ENCODE assay signal across 8 mouse cellular contexts in genomic region chr16:17200121-17200952, GRCm38 (mm10). TPM values are rescaled to one million over a fixed set of nuclear protein-coding genes. Genes with fewer than 3 reads are reported as not detected.
DNase-seq lines count a peak whose midpoint lies in the region; ATAC-seq and TF ChIP-seq lines count a peak whose summit lies in the region.

No protein-coding gene starts in this region.

- TF ChIP-seq POLR2A in small intestine, adult 2 months (IDR thresholded peaks at IDR 0.05; ENCODE audit: low read depth, low read length): no peak

- peak overlapping the region; percentile 63 for H3K4me2 ChIP-seq in kidney, embryonic 14.5 days (replicated peaks; ENCODE audit: low read depth, low read length)
- H3K4me2 ChIP-seq in limb, embryonic 15.5 days: peak overlapping the region; percentile 61

- DNase-seq in kidney, postnatal 14 days: no peak
- DNase-seq in G1E (ENCODE audit: low spot score): no peak
- DNase-seq in forebrain, embryonic 10.5 days (ENCODE audit: extremely low spot score, low spot score): no peak
- no peak for DNase-seq in urinary bladder, postnatal 4 days (ENCODE audit: low spot score in 2 of 2)
- no peak for DNase-seq in gastrocnemius, adult 18-20 months (ENCODE audit: low spot score)

- no peak overlapping the region for H3K27ac ChIP-seq in kidney, embryonic 14.5 days (ENCODE audit: low read depth, low read length)
- peak overlapping the region; percentile 98 for H3K27ac ChIP-seq in forebrain, embryonic 10.5 days
- peak overlapping the region; percentile 84 for H3K27ac ChIP-seq in limb, embryonic 15.5 days
- peak overlapping the region; percentile 63 for H3K27ac ChIP-seq in small intestine, adult 2 months (ENCODE audit: insufficient read depth, low read depth, low read length)

- 5% methylated on average over 24 of the region's 24 CpGs for WGBS in kidney, embryonic 14.5 days
- 9% methylated on average over 24 of the region's 24 CpGs for WGBS in forebrain, embryonic 10.5 days
- WGBS in limb, embryonic 15.5 days: 5% methylated on average over 24 of the region's 24 CpGs
- 1% methylated on average over 24 of the region's 24 CpGs for WGBS in small intestine, adult 2 months

- H3K9ac ChIP-seq in kidney, embryonic 14.5 days (ENCODE audit: low read depth, low read length): peak overlapping the region; percentile 98
- peak overlapping the region; percentile 97 for H3K9ac ChIP-seq in limb, embryonic 15.5 days

- H3K36me3 ChIP-seq in kidney, embryonic 14.5 days (ENCODE audit: control insufficient read depth, insufficient read depth, low read length): 0 out of 2 replicates have a peak, but pooled peaks cover 2% of the 10 kb centered on the region
- peaks cover 27% of the 10 kb centered on the region for H3K36me3 ChIP-seq in G1E (replicated peaks)
- peaks cover 30% of the 10 kb centered on the region for H3K36me3 ChIP-seq in forebrain, embryonic 10.5 days (replicated peaks)
- no peaks in the 10 kb centered on the region; the same call in 1 of the 2 replicates for H3K36me3 ChIP-seq in limb, embryonic 15.5 days
- peaks cover 2% of the 10 kb centered on the region; the same call in 1 of the 2 replicates for H3K36me3 ChIP-seq in small intestine, adult 2 months (ENCODE audit: control insufficient read depth, insufficient read depth, low read length)

- no peak for ATAC-seq in kidney, embryonic 14.5 days (ENCODE audit: low FRiP score, low TSS enrichment)
- no peak for ATAC-seq in G1E (ENCODE audit: extremely low read depth, insufficient number of reproducible peaks, low FRiP score, poor library complexity, severe bottlenecking)
- ATAC-seq in limb, embryonic 15.5 days (ENCODE audit: insufficient number of reproducible peaks, low FRiP score, low TSS enrichment, low read depth): no peak

- H3K4me3 ChIP-seq in kidney, embryonic 14.5 days (ENCODE audit: low read length): peak overlapping the region; percentile 87
- peak overlapping the region; percentile 92 for H3K4me3 ChIP-seq in G1E (ENCODE audit: low read depth, low read length)
- peak overlapping the region; percentile 99 for H3K4me3 ChIP-seq in forebrain, embryonic 10.5 days
- H3K4me3 ChIP-seq in limb, embryonic 15.5 days: peak overlapping the region; percentile 99
- peak overlapping the region; percentile 95 for H3K4me3 ChIP-seq in small intestine, adult 2 months (ENCODE audit: low read depth, low read length)

- H3K27me3 ChIP-seq in kidney, embryonic 14.5 days (ENCODE audit: control insufficient read depth, insufficient read depth, low read length): no peaks in the 10 kb centered on the region
- H3K27me3 ChIP-seq in G1E (ENCODE audit: insufficient read depth, low read length): no peaks in the 10 kb centered on the region
- H3K27me3 ChIP-seq in forebrain, embryonic 10.5 days (ENCODE audit: poor library complexity, severe bottlenecking): no peaks in the 10 kb centered on the region
- H3K27me3 ChIP-seq in limb, embryonic 15.5 days: no peaks in the 10 kb centered on the region
- no peaks in the 10 kb centered on the region for H3K27me3 ChIP-seq in small intestine, adult 2 months (ENCODE audit: control insufficient read depth, insufficient read depth, low read length)

- H3K4me1 ChIP-seq in kidney, embryonic 14.5 days (ENCODE audit: control insufficient read depth, insufficient read depth, low read length): peaks cover 8% of the 10 kb centered on the region
- peaks cover 44% of the 10 kb centered on the region for H3K4me1 ChIP-seq in G1E (ENCODE audit: insufficient read depth, low read depth, low read length)
- peaks cover 16% of the 10 kb centered on the region for H3K4me1 ChIP-seq in forebrain, embryonic 10.5 days
- peaks cover 13% of the 10 kb centered on the region for H3K4me1 ChIP-seq in limb, embryonic 15.5 days
- peaks cover 2% of the 10 kb centered on the region for H3K4me1 ChIP-seq in small intestine, adult 2 months (ENCODE audit: control insufficient read depth, insufficient read depth, insufficient read length, low read length)

- no peaks in the 10 kb centered on the region for H3K9me3 ChIP-seq in kidney, embryonic 14.5 days (ENCODE audit: control insufficient read depth, low read length)
- no peaks in the 10 kb centered on the region for H3K9me3 ChIP-seq in G1E (replicated peaks)
- no peaks in the 10 kb centered on the region for H3K9me3 ChIP-seq in forebrain, embryonic 10.5 days
- no peaks in the 10 kb centered on the region for H3K9me3 ChIP-seq in limb, embryonic 15.5 days

- no peak for TF ChIP-seq CTCF in G1E (IDR thresholded peaks at IDR 0.05; ENCODE audit: low read depth, low read length)
- TF ChIP-seq CTCF in small intestine, adult 2 months (IDR thresholded peaks at IDR 0.05; ENCODE audit: extremely low read depth, insufficient read length, insufficient replicate concordance, low read depth, low read length): no peak

RNA-seq across cellular contexts. Expression of gene Ube2l3, which starts 2.1 kb away (rescaled TPM):
- polyA plus RNA-seq in kidney, embryonic 14.5 days (2014; fragmentation: Nextera tagmentation; extraction: Ambion mirVana): 376 and 405 TPM in 2 replicates
- total RNA-seq in G1E (2014; fragmentation: Nextera tagmentation): 356 and 455 TPM in 2 replicates
- total RNA-seq in G1E (2017): 143 and 176 TPM in 2 replicates
- polyA plus RNA-seq in G1E (2012): 96.3 and 111 TPM in 2 replicates
- polyA plus RNA-seq in forebrain, embryonic 10.5 days (2016; fragmentation: Nextera tagmentation; extraction: Ambion mirVana): 436 and 440 TPM in 2 replicates
- polyA plus RNA-seq in limb, embryonic 15.5 days (2015; fragmentation: Nextera tagmentation; extraction: Ambion mirVana): 313 and 321 TPM in 2 replicates
- polyA plus RNA-seq in small intestine, adult 2 months (2012; rRNA removed): 24.3 and 62.7 TPM in 2 replicates
- 100 to 1,000 TPM; 146 to 149 TPM for total RNA-seq in gastrocnemius, adult 18-20 months (2021)

RNA-seq across cellular contexts. Expression of gene Rimbp3, which starts 8.1 kb away (rescaled TPM):
- 0.27 and 0.37 TPM in 2 replicates for polyA plus RNA-seq in kidney, embryonic 14.5 days (2014; fragmentation: Nextera tagmentation; extraction: Ambion mirVana)
- total RNA-seq in G1E (2014; fragmentation: Nextera tagmentation): 5.6 TPM in 2 replicates
- total RNA-seq in G1E (2017): 1.6 and 2.1 TPM in 2 replicates
- 1.5 and 1.7 TPM in 2 replicates for polyA plus RNA-seq in G1E (2012)
- polyA plus RNA-seq in forebrain, embryonic 10.5 days (2016; fragmentation: Nextera tagmentation; extraction: Ambion mirVana): 1.2 and 1.6 TPM in 2 replicates
- polyA plus RNA-seq in limb, embryonic 15.5 days (2015; fragmentation: Nextera tagmentation; extraction: Ambion mirVana): 0.27 and 0.32 TPM in 2 replicates
- 0.04 and 0.15 TPM in 2 replicates for polyA plus RNA-seq in small intestine, adult 2 months (2012; rRNA removed)
- total RNA-seq in gastrocnemius, adult 18-20 months (2021): under 1 TPM; 0.05 to 0.07 TPM

RNA-seq across cellular contexts. Expression of gene Hic2, which starts 33.0 kb away (rescaled TPM):
- polyA plus RNA-seq in kidney, embryonic 14.5 days (2014; fragmentation: Nextera tagmentation; extraction: Ambion mirVana): 4.0 and 4.3 TPM in 2 replicates
- total RNA-seq in G1E (2014; fragmentation: Nextera tagmentation) (25.1 and 25.6 TPM in 2 replicates), G1E (2017) (14.8 and 15.1 TPM in 2 replicates)
- polyA plus RNA-seq in G1E (2012): 21.4 and 22.0 TPM in 2 replicates
- 14.7 and 16.5 TPM in 2 replicates for polyA plus RNA-seq in forebrain, embryonic 10.5 days (2016; fragmentation: Nextera tagmentation; extraction: Ambion mirVana)
- polyA plus RNA-seq in limb, embryonic 15.5 days (2015; fragmentation: Nextera tagmentation; extraction: Ambion mirVana): 4.1 and 4.7 TPM in 2 replicates
- polyA plus RNA-seq in small intestine, adult 2 months (2012; rRNA removed): 1.7 and 1.8 TPM in 2 replicates
- total RNA-seq in gastrocnemius, adult 18-20 months (2021): 1 to 10 TPM; 1.4 to 1.7 TPM

RNA-seq across cellular contexts. Expression of gene Ccdc116, which starts 53.3 kb away (rescaled TPM):
- 0.54 and 0.91 TPM in 2 replicates for polyA plus RNA-seq in kidney, embryonic 14.5 days (2014; fragmentation: Nextera tagmentation; extraction: Ambion mirVana)
- total RNA-seq in G1E (2014; fragmentation: Nextera tagmentation) (3.9 and 5.3 TPM in 2 replicates), G1E (2017) (2.5 and 2.8 TPM in 2 replicates)
- polyA plus RNA-seq in G1E (2012): 4.6 TPM in 2 replicates
- polyA plus RNA-seq in forebrain, embryonic 10.5 days (2016; fragmentation: Nextera tagmentation; extraction: Ambion mirVana): 0.32 and 0.48 TPM in 2 replicates
- polyA plus RNA-seq in limb, embryonic 15.5 days (2015; fragmentation: Nextera tagmentation; extraction: Ambion mirVana): 0.63 and 0.93 TPM in 2 replicates
- polyA plus RNA-seq in small intestine, adult 2 months (2012; rRNA removed): 7.1 and 17.2 TPM in 2 replicates
- total RNA-seq in gastrocnemius, adult 18-20 months (2021): under 1 TPM in 1 of 2 experiments, not detected in 1; 0.09 TPM

RNA-seq across cellular contexts. Expression of gene Ydjc, which starts 55.9 kb away (rescaled TPM):
- 9.1 and 11.9 TPM in 2 replicates for polyA plus RNA-seq in kidney, embryonic 14.5 days (2014; fragmentation: Nextera tagmentation; extraction: Ambion mirVana)
- total RNA-seq in G1E (2014; fragmentation: Nextera tagmentation) (9.3 and 10.4 TPM in 2 replicates), G1E (2017) (15.3 and 23.4 TPM in 2 replicates)
- 55.2 and 79.3 TPM in 2 replicates for polyA plus RNA-seq in G1E (2012)
- 5.8 and 6.9 TPM in 2 replicates for polyA plus RNA-seq in forebrain, embryonic 10.5 days (2016; fragmentation: Nextera tagmentation; extraction: Ambion mirVana)
- 14.0 and 14.3 TPM in 2 replicates for polyA plus RNA-seq in limb, embryonic 15.5 days (2015; fragmentation: Nextera tagmentation; extraction: Ambion mirVana)
- polyA plus RNA-seq in small intestine, adult 2 months (2012; rRNA removed): 44.4 and 69.7 TPM in 2 replicates
- total RNA-seq in gastrocnemius, adult 18-20 months (2021): under 1 TPM in 1 of 2 experiments, not detected in 1; 0.17 TPM
